Mouse (Mus musculus) stomach, embryonic 15.5 days (tissue): Measurements from ENCODE around the gene Cdh15. TPM values are rescaled to one million over a fixed set of nuclear protein-coding genes. Genes with fewer than 3 reads are reported as not detected.
A peak's percentile ranks its signal among the peaks of the same experiment; 100 is the strongest.

Experiments used
- ATAC-seq: fragments of 200-750 bp; cut with Nextera tagmentation; 2 replicates; pipeline ENCODE4 v1.8.0; 2017; ENCODE audit warnings: low read depth, moderate number of reproducible peaks, moderate TSS enrichment; ENCODE audit not compliant: insufficient read depth, low FRiP score
- H3K27ac ChIP-seq: fragments of 300-500 bp; sonication (generic); 2 replicates; pipeline ENCODE4 v1.5.1; 2015; ENCODE audit warnings: mild to moderate bottlenecking, inconsistent platforms
- H3K27me3 ChIP-seq: fragments of 300-500 bp; sonication (generic); replicated peaks from 2 replicates; pipeline ENCODE4 v1.6.1; 2015; ENCODE audit warnings: inconsistent platforms
- H3K36me3 ChIP-seq: fragments of 300-500 bp; sonication (generic); 2 replicates; pipeline ENCODE4 v1.6.1; 2015; ENCODE audit warnings: inconsistent platforms
- H3K4me1 ChIP-seq: fragments of 300-500 bp; sonication (generic); 2 replicates; pipeline ENCODE4 v1.6.1; 2015; ENCODE audit warnings: inconsistent platforms
- H3K4me2 ChIP-seq: fragments of 300-500 bp; sonication (generic); 2 replicates; pipeline ENCODE4 v1.6.1; 2015; ENCODE audit warnings: mild to moderate bottlenecking, inconsistent platforms
- H3K4me3 ChIP-seq: fragments of 300-500 bp; sonication (generic); replicated peaks from 2 replicates; pipeline ENCODE4 v1.5.1; 2015; ENCODE audit warnings: inconsistent platforms
- H3K9ac ChIP-seq: fragments of 300-500 bp; sonication (generic); 2 replicates; pipeline ENCODE4 v1.6.1; 2015; ENCODE audit warnings: inconsistent platforms
- H3K9me3 ChIP-seq: fragments of 300-500 bp; sonication (generic); 2 replicates; pipeline ENCODE4 v1.6.1; 2016; ENCODE audit warnings: inconsistent platforms
- WGBS: fragments of 180-500 bp; shearing (Covaris S2); methylation state at CpG from one replicate; pipeline ENCODE4 v1.1.7; 2015; 5-methylcytosine and 5-hydroxymethylcytosine counted together
- polyA plus RNA-seq: library from polyadenylated mRNA; unstranded; fragments of >200 nt; fragmentation: Nextera tagmentation; extraction: Ambion mirVana; gene quantifications from 2 replicates; pipeline ENCODE4 v1.2.1, GENCODE M21; 2015

Gene Cdh15
- polyA plus RNA-seq, 1 experiment from 2014 or later: 0.49 TPM

DNA sequence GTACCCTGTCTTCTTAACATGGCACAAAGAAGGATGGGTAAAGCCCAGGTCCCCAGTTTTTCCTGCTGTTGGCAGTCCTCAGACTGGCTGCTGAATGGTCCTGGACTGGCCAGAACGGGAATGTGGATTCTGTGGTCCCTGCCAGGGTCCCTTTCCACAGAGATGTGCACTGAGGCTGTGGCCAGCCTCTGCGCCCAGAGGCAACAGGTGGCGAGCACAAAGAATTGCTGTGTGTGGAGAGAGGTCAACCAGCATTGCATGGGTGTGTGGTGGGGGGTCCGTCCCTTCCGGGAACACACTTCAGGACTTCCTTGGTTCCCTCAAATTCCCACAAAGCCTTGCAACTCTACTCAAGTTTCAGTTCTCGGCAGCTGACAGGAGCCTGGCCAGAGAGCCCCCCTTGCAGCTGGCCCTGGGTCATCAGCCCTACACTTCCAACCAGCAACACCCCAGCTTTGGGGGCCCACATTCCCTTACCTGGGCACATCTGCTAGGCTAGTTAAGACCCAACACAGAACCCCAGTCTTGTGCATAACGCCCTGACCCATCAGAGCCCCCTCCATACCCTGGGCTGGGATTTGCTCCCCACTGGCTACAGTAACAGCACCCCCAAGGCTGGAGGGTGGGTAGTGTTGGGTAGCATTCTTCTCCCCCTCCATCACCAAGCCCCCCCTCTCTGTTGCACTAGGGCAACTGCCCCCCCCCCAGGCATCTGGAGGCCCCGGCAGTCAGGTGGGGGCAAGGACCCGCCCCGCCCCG, 1.6 kb downstream of the Cdh15 start:
- H3K4me1 ChIP-seq: peaks cover 15% of the 10 kb centered on the region
- WGBS: 64% methylated on average over 11 of the region's 11 CpGs
- no peak for ATAC-seq
- no peak overlapping the region for H3K4me2 ChIP-seq
- H3K27ac ChIP-seq: no peak overlapping the region
- H3K4me3 ChIP-seq: no peak overlapping the region
- no peak overlapping the region for H3K9ac ChIP-seq
- H3K36me3 ChIP-seq: no peaks in the 10 kb centered on the region
- H3K9me3 ChIP-seq: no peaks in the 10 kb centered on the region
- no peaks in the 10 kb centered on the region for H3K27me3 ChIP-seq

DNA sequence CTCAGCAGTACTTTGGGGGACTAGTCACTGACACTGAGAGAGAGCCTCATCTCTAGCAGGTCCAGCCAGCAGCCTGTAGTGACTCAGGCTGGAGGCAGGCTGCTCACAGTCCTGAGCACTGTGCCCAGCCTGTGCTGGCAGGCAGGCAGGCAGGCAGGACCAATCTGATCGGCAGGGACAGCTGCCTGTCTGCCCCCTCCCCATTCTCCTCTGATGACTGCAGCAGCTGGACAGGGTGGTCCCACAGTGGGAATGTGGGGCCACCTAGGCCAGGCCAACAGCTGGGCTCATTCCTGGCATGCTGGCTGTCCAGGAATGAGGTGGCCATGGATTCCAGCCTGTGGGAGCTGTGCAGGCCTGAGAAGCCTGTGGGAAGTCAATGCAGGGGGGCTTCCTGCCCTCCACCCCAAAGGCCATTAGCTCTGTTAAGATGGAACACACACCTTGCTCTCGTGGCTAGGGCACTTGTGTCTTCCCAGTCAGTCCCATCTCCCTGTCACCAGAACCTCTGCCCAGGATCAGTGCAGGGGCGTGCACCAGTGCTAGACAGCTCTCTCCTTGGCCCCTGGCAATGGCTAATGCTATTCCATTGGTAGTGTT, 3.0 kb downstream of the Cdh15 start:
- no peak overlapping the region for H3K4me3 ChIP-seq
- H3K36me3 ChIP-seq: no peaks in the 10 kb centered on the region
- H3K4me1 ChIP-seq: peaks cover 11% of the 10 kb centered on the region
- no peak overlapping the region for H3K27ac ChIP-seq
- 61% methylated on average over 3 of the region's 3 CpGs for WGBS
- no peaks in the 10 kb centered on the region for H3K9me3 ChIP-seq
- H3K9ac ChIP-seq: no peak overlapping the region
- ATAC-seq: no peak
- H3K27me3 ChIP-seq: no peaks in the 10 kb centered on the region
- H3K4me2 ChIP-seq: no peak overlapping the region

DNA sequence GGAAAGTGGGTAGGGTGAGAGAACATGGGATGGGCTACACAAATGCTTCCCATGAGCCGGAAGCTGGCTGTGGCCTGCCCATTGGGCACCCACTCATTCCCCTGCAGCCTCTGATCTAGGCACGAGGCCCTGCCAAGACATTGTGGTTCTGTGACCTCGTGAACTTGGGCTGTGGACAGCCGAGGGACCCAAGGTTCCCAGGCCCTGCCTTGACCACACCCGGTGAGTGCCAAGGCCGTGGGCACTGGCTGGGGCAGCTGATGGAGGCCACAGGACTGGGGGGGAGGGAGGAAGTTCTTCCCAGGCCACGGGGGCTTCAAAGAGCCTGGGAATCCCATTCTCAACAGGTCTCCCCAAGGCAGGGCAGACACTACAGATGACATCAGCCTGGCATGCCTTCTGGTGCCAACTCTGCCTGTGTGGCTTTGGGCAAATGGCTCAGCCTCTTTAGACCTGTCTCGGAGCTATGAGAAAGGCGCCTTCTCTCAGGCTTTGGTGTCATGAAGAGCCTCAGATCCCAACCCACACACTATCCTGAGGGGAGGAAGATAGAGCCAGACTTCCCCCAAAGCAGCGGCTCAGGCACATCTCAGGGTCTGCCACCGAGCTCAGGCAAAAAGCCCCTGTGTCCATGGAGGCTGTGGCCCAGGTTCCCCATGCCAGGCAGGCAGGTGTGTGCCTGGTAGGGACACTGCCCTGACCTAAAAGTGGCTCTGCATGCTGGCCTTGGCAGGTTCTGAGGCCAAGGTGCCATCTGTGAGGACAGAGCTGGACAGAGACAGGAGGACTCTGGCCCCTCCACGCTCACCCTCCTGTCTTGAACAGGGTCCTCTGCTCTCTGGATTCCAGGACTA, 4.2 kb downstream of the Cdh15 start:
- H3K36me3 ChIP-seq: no peaks in the 10 kb centered on the region
- no peak overlapping the region for H3K4me3 ChIP-seq
- no peak for ATAC-seq
- H3K4me1 ChIP-seq: peaks cover 11% of the 10 kb centered on the region
- H3K9ac ChIP-seq: no peak overlapping the region
- H3K9me3 ChIP-seq: no peaks in the 10 kb centered on the region
- no peaks in the 10 kb centered on the region for H3K27me3 ChIP-seq
- 80% methylated on average over 12 of the region's 12 CpGs for WGBS
- H3K27ac ChIP-seq: no peak overlapping the region
- H3K4me2 ChIP-seq: no peak overlapping the region

DNA sequence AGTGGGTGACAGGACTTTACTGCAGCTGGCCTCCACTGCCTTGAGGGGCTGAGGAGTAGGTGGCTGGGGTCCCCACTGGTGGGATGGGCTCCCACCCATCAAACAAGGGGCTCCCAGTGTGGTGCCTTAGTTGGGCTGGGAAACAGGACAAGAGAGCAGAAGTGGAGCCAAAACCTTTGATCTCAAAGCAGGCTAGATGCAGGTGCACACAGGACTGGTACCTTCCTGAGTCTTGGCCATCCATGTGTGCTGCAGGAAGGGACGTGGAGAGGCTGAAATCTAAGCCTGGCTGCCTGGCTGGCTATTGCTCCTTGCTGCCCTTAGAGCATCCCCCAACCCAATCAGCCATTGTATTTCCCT, 4.8 kb downstream of the Cdh15 start:
- H3K9me3 ChIP-seq: no peaks in the 10 kb centered on the region
- H3K9ac ChIP-seq: no peak overlapping the region
- H3K4me3 ChIP-seq: no peak overlapping the region
- H3K36me3 ChIP-seq: no peaks in the 10 kb centered on the region
- WGBS: 67% methylated on average over 1 of the region's 1 CpGs
- H3K27ac ChIP-seq: no peak overlapping the region
- H3K4me2 ChIP-seq: no peak overlapping the region
- no peaks in the 10 kb centered on the region for H3K27me3 ChIP-seq
- no peak for ATAC-seq
- peaks cover 11% of the 10 kb centered on the region for H3K4me1 ChIP-seq

DNA sequence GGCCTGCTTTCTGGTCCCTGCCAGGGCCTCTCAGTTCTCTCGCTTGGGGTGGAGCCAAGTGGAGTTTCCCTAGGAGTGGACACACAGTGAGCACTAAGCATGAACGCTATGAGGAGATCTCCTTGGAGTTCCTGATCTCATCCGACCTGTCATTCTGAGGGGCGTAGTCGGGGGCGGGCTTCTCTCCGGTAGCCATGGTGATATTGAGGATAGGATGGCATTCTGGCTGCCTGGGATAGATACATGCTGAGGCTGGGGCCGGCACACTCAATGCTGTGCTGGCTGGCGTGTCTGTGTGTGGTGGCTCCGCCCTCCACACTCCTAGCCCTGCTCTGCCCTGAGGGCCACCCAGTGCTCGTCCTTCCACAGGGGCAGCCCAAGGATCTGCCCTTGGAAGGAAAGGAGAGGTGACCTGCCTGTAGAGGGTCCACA, 5.6 kb downstream of the Cdh15 start:
- no peaks in the 10 kb centered on the region for H3K27me3 ChIP-seq
- no peaks in the 10 kb centered on the region for H3K9me3 ChIP-seq
- H3K4me1 ChIP-seq: peaks cover 8% of the 10 kb centered on the region
- no peak overlapping the region for H3K27ac ChIP-seq
- WGBS: 26% methylated on average over 11 of the region's 11 CpGs
- no peak overlapping the region for H3K4me3 ChIP-seq
- peak; percentile 50 for ATAC-seq
- H3K9ac ChIP-seq: no peak overlapping the region
- no peaks in the 10 kb centered on the region for H3K36me3 ChIP-seq
- H3K4me2 ChIP-seq: no peak overlapping the region

DNA sequence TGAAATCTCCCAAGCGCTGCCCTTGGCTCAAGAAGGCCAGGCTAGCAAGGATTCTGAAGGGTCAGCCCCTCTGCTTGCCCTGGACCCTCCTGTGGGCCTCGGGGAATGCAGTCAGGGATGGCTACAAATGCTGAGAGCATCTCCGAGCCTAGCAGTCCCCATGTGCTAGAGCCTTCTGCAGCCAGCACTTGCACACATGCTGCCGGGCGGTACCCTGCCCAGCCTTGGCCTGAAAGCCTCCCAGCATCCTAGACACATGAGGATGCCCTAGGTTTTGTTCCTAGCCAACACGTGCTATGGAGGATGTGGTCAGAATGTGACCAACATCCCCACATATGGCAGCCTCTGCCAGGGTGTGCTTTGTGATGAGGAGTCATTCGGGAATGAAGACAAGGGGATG, 6.6 kb downstream of the Cdh15 start:
- H3K4me1 ChIP-seq: peaks cover 8% of the 10 kb centered on the region
- no peak overlapping the region for H3K4me3 ChIP-seq
- no peak for ATAC-seq
- H3K36me3 ChIP-seq: no peaks in the 10 kb centered on the region
- no peaks in the 10 kb centered on the region for H3K27me3 ChIP-seq
- no peak overlapping the region for H3K4me2 ChIP-seq
- H3K9me3 ChIP-seq: no peaks in the 10 kb centered on the region
- H3K27ac ChIP-seq: no peak overlapping the region
- H3K9ac ChIP-seq: no peak overlapping the region
- WGBS: 58% methylated on average over 7 of the region's 7 CpGs

DNA sequence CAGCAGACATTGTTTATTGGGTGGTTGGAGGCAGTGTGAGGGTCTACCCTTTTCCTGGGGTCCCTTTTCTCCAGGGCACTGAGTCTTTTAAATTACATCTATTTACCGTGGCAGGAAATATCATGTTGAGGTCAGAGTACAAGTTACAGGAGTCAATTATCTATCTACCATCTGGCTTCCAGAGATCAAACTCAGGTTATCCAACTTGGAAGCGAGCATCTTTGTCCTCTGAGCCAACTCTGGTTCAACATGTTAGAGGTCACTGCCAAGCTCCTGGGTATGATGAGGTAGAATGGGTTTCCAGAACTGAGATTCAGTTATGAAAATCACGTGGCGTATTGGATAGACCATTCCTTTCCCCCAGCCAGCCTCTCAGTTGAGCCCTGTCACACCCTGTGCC, 7.4 kb downstream of the Cdh15 start:
- no peaks in the 10 kb centered on the region for H3K36me3 ChIP-seq
- H3K27me3 ChIP-seq: no peaks in the 10 kb centered on the region
- H3K4me1 ChIP-seq: peaks cover 8% of the 10 kb centered on the region
- WGBS: 82% methylated on average over 4 of the region's 4 CpGs
- H3K9ac ChIP-seq: no peak overlapping the region
- H3K4me2 ChIP-seq: no peak overlapping the region
- no peak overlapping the region for H3K4me3 ChIP-seq
- no peaks in the 10 kb centered on the region for H3K9me3 ChIP-seq
- no peak overlapping the region for H3K27ac ChIP-seq
- ATAC-seq: no peak

DNA sequence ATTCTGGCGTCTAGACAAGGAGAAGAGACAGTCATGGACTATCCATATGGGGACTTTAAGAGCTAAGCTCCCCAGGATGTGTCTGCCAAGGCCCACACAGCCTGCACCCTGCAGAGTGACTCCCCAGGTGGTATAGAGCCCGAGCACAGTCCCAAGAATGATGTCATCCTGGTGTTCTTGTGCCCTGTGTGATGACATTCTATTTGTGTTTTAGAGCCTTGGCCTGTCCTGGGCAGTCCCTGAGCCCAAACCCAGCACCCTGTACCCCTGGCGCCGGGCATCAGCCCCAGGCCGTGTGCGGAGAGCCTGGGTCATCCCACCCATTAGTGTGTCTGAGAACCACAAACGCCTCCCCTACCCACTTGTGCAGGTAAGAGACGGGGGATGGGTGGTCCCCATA, 8.5 kb downstream of the Cdh15 start:
- no peak overlapping the region for H3K27ac ChIP-seq
- WGBS: 82% methylated on average over 8 of the region's 8 CpGs
- H3K36me3 ChIP-seq: no peaks in the 10 kb centered on the region
- no peaks in the 10 kb centered on the region for H3K27me3 ChIP-seq
- no peak overlapping the region for H3K4me2 ChIP-seq
- peaks cover 8% of the 10 kb centered on the region for H3K4me1 ChIP-seq
- no peak overlapping the region for H3K4me3 ChIP-seq
- ATAC-seq: no peak
- H3K9me3 ChIP-seq: no peaks in the 10 kb centered on the region
- H3K9ac ChIP-seq: no peak overlapping the region

DNA sequence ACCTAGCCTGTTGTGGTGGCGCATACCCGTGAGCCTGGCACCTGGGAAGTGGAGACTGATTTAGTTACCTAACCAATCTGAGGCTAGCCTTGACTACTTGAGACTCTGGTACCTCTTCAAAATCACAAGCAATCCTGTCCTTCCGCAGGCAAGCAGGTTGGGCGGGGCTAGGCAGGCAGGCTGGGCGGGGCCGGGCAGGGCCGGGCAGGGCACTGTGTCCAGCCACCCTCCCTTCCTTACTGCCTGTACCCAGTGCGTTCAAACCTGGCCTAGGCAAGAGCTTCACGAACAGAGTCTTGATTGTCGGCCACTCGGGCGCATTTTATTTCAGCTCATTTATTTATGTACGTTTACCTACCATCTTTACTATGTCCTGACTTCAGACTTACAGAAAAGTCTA, 12.1 kb downstream of the Cdh15 start:
- Histone ChIP-seq H3K4me1 (no peaks in the 10 kb centered on the region), H3K9ac (no peak overlapping the region), H3K27ac (no peak overlapping the region), H3K36me3 (no peaks in the 10 kb centered on the region), H3K9me3 (no peaks in the 10 kb centered on the region), H3K4me3 (no peak overlapping the region), H3K27me3 (no peaks in the 10 kb centered on the region), H3K4me2 (no peak overlapping the region)
- ATAC-seq: no peak; the same call in 1 of the 2 replicates
- 59% methylated on average over 13 of the region's 13 CpGs for WGBS

DNA sequence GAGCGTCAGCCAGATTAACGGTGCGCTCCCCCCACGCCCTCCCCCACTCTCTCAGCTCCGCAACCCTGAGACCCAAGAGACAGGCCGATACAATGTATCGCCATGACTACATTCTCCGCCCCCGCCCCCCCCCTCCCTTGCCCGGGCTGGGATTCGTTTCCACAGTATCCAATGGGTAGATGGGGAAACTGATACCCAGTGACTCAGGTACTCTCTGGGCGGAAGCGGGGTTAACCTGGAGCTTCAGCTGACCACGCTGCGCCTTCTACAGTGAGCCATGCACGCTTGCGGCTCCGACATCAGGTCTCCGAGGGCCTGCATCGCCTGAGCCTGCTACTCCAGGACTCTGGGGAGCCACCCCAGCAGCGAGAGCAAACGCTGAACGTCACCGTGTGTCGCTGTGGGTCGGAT, 17.0 kb downstream of the Cdh15 start:
- Histone ChIP-seq H3K4me2 (peak overlapping the region; percentile 38), H3K27ac (no peak overlapping the region), H3K27me3 (no peaks in the 10 kb centered on the region), H3K9me3 (no peaks in the 10 kb centered on the region), H3K36me3 (no peaks in the 10 kb centered on the region), H3K4me3 (0 out of 2 replicates have a peak overlapping the region, but pooled peaks have one; percentile 5), H3K9ac (no peak overlapping the region), H3K4me1 (no peaks in the 10 kb centered on the region)
- no peak for ATAC-seq
- WGBS: 46% methylated on average over 26 of the region's 26 CpGs

DNA sequence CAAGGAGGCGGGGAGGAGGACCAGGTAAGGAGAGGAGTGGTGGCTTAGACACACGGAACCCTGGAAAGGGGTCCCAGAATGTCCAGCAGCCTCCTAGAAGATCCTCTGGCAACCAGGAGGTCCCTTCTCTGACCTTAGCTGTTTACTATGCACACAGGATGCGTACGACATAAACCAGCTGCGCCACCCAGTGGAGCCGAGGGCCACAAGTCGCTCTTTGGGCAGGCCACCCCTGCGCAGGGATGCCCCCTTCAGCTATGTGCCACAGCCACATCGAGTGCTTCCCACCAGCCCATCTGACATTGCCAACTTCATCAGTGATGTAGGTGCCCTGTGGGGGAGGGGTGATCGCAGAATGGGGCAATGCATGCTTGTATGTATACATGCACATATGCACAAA, 17.7 kb downstream of the Cdh15 start:
- peak overlapping the region; percentile 38; the same call in 1 of the 2 replicates for H3K4me2 ChIP-seq
- H3K36me3 ChIP-seq: no peaks in the 10 kb centered on the region
- no peak overlapping the region for H3K4me3 ChIP-seq
- no peak overlapping the region for H3K9ac ChIP-seq
- H3K27me3 ChIP-seq: no peaks in the 10 kb centered on the region
- no peaks in the 10 kb centered on the region for H3K9me3 ChIP-seq
- ATAC-seq: no peak
- WGBS: 51% methylated on average over 10 of the region's 10 CpGs
- H3K4me1 ChIP-seq: no peaks in the 10 kb centered on the region
- H3K27ac ChIP-seq: no peak overlapping the region

DNA sequence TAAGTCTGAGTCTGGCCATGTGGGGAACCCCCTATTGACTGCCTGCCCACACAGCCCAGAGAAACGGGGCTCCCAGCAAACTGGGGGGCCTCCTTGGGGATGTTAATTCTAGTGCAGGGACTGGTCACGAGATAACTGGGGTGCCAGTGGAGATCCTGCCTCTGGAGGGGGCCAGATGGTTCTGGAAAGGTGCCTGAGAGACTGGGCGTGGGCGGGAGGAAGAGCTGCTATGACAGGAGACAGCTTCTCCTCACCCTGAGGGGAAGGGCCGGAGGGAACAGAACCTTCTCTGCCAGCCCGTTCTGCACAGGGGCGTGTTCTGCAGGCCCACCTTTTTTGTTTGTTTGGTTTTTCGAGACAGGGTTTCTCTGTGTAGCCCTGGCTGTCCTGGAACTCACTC, 18.5 kb downstream of the Cdh15 start:
- Histone ChIP-seq H3K9ac (no peak overlapping the region), H3K27me3 (no peaks in the 10 kb centered on the region), H3K9me3 (no peaks in the 10 kb centered on the region), H3K27ac (no peak overlapping the region), H3K4me2 (no peak overlapping the region), H3K4me3 (no peak overlapping the region), H3K4me1 (no peaks in the 10 kb centered on the region), H3K36me3 (no peaks in the 10 kb centered on the region)
- ATAC-seq: no peak
- WGBS: 76% methylated on average over 8 of the region's 8 CpGs
